Mouse (Mus musculus) spleen, adult 12 weeks (tissue): Measurements from ENCODE around the gene Plk3.
"Not testable (repeated sequence)": the region's sequence is repeated elsewhere in the genome, so short reads cannot be mapped to it uniquely, and the experiment has no call there.

ENCODE experiments used
- DNase-seq: peaks from one replicate; pipeline ENCODE4 v3.0.0; 2022; ENCODE audit warnings: low spot score

Gene Plk3

GRCm38 (mm10) chr4:117133817-117134600 lies at the start of gene Plk3:
TSS of gene Plk3 (minus strand) at chr4:117133963.
- DNase-seq: peak; percentile 94

- not testable (repeated sequence) for DNase-seq
Observed at GRCm38 (mm10) chr4:117182759-117183096, 49.0 kb upstream of the Plk3 start.

GRCm38 (mm10) chr4:117181863-117182758 lies 48.3 kb upstream of the Plk3 start, which contains the start of gene Kif2c:
TSS of gene Kif2c (minus strand) at chr4:117182639.
- DNase-seq: peak; percentile 86

GRCm38 (mm10) chr4:117169936-117170335 lies 36.2 kb upstream of the Plk3 start:
- DNase-seq: no peak

GRCm38 (mm10) chr4:117161183-117161582 lies 27.4 kb upstream of the Plk3 start:
- no peak for DNase-seq

GRCm38 (mm10) chr4:117159666-117160065 lies 25.9 kb upstream of the Plk3 start:
- no peak for DNase-seq

GRCm38 (mm10) chr4:117156372-117156771 lies 22.6 kb upstream of the Plk3 start:
- DNase-seq: no peak

- DNase-seq: peak; percentile 79
Observed at GRCm38 (mm10) chr4:117155792-117156355, 22.1 kb upstream of the Plk3 start, which contains the start of gene Rps8. TSS of gene Rps8 (minus strand) at chr4:117156243.

- DNase-seq: no peak
Observed at GRCm38 (mm10) chr4:117155020-117155791, 21.4 kb upstream of the Plk3 start.

GRCm38 (mm10) chr4:117152714-117153113 lies 19.0 kb upstream of the Plk3 start:
- no peak for DNase-seq

GRCm38 (mm10) chr4:117151416-117151815 lies 17.7 kb upstream of the Plk3 start:
- DNase-seq: no peak

- no peak for DNase-seq
Observed at GRCm38 (mm10) chr4:117150212-117150733, 16.5 kb upstream of the Plk3 start.

GRCm38 (mm10) chr4:117149291-117150211 lies 15.8 kb upstream of the Plk3 start:
- no peak for DNase-seq

GRCm38 (mm10) chr4:117148815-117149214 lies 15.1 kb upstream of the Plk3 start:
- DNase-seq: no peak

GRCm38 (mm10) chr4:117148047-117148713 lies 14.4 kb upstream of the Plk3 start:
- DNase-seq: no peak

- DNase-seq: peak; percentile 81
Observed at GRCm38 (mm10) chr4:117146176-117146575, 12.4 kb upstream of the Plk3 start.

- DNase-seq: no peak
Observed at GRCm38 (mm10) chr4:117145248-117145647, 11.5 kb upstream of the Plk3 start.

- no peak for DNase-seq
Observed at GRCm38 (mm10) chr4:117143023-117143422, 9.3 kb upstream of the Plk3 start.

GRCm38 (mm10) chr4:117140613-117141012 lies 6.8 kb upstream of the Plk3 start:
- DNase-seq: no peak

- peak; percentile 29 for DNase-seq
Observed at GRCm38 (mm10) chr4:117139217-117139612, 5.5 kb upstream of the Plk3 start.
